Mouse (Mus musculus): ENCODE results near the gene St13.

DNA sequence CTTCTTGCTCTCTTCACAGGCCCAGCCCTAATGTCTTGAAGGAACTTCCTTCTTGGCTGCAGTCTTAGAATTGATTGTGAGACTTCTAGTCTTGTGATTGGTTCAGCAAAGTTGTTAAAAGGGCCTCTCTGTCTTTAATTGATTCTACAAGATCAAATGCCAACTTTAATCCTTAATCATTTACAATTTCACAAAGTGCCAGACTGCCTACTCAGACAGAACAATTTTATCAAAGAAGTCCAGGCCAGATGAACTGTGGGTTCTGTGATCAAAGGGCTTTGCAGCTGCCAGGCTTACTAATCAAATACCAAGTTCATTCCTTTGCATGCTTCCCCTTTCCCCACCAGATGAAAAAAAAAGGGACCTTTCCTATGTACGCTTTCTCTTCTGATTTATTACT lies 21.6 kb upstream of the St13 start:
- TF ChIP-seq CTCF (conservative IDR thresholded peaks at IDR 0.05; ENCODE audit: low read length) (no peak), NANOG (IDR thresholded peaks at IDR 0.05; ENCODE audit: borderline replicate concordance, low read length) (no peak), POU5F1 (IDR thresholded peaks at IDR 0.05; ENCODE audit: borderline replicate concordance, low read length) (no peak)
